Mouse (Mus musculus): Measurements from ENCODE around the gene Cd247.

- TF ChIP-seq CTCF (conservative IDR thresholded peaks at IDR 0.05; ENCODE audit: low read length) = no peak
- TF ChIP-seq NANOG (IDR thresholded peaks at IDR 0.05; ENCODE audit: borderline replicate concordance, low read length) = no peak
These were observed 52.2 kb downstream of the Cd247 start for GRCm38 (mm10) chr1:165840548-165841230.
